Mouse (Mus musculus): ENCODE data around the gene Mrpl16.

Mrpl16 gene

GRCm38 (mm10) chr19:11804423-11804822 is 34.2 kb downstream of the Mrpl16 start:
- DNase-seq (ENCODE audit: low read depth, low spot score), result no peak

GRCm38 (mm10) chr19:11807251-11807650 is 37.1 kb downstream of the Mrpl16 start:
- no peak for DNase-seq (ENCODE audit: low read depth, low spot score)

GRCm38 (mm10) chr19:11807822-11808221 is 37.6 kb downstream of the Mrpl16 start:
- DNase-seq (ENCODE audit: low read depth, low spot score), result no peak

GRCm38 (mm10) chr19:11808452-11808851 is 38.3 kb downstream of the Mrpl16 start:
- no peak for DNase-seq (ENCODE audit: low read depth, low spot score)

- DNase-seq (ENCODE audit: low read depth, low spot score), result no peak
These were observed 40.0 kb downstream of the Mrpl16 start for GRCm38 (mm10) chr19:11810003-11810758.

- DNase-seq (ENCODE audit: low read depth, low spot score), result no peak
These were observed 40.7 kb downstream of the Mrpl16 start for GRCm38 (mm10) chr19:11810856-11811255.

- DNase-seq (ENCODE audit: low read depth, low spot score), result no peak
These were observed 41.6 kb downstream of the Mrpl16 start for GRCm38 (mm10) chr19:11811688-11812365.

GRCm38 (mm10) chr19:11813136-11813535 is 42.9 kb downstream of the Mrpl16 start:
- no peak for DNase-seq (ENCODE audit: low read depth, low spot score)

GRCm38 (mm10) chr19:11813649-11814048 is 43.5 kb downstream of the Mrpl16 start:
- no peak for DNase-seq (ENCODE audit: low read depth, low spot score)

- no peak for DNase-seq (ENCODE audit: low read depth, low spot score)
These were observed 44.6 kb downstream of the Mrpl16 start for GRCm38 (mm10) chr19:11814742-11815333.

- no peak for DNase-seq (ENCODE audit: low read depth, low spot score)
These were observed 46.5 kb downstream of the Mrpl16 start for GRCm38 (mm10) chr19:11816706-11817105.

GRCm38 (mm10) chr19:11817586-11817985 is 47.4 kb downstream of the Mrpl16 start:
- no peak for DNase-seq (ENCODE audit: low read depth, low spot score)

- peak; percentile 24 for DNase-seq (ENCODE audit: low read depth, low spot score)
These were observed 48.3 kb downstream of the Mrpl16 start for GRCm38 (mm10) chr19:11818199-11819142.

GRCm38 (mm10) chr19:11819143-11819700 is 49.0 kb downstream of the Mrpl16 start, which contains the start of gene Stx3:
Gene Stx3, minus strand, starts transcription at chr19:11819403.
- DNase-seq (ENCODE audit: low read depth, low spot score), result no peak

- DNase-seq (ENCODE audit: low read depth, low spot score), result no peak
These were observed 49.6 kb downstream of the Mrpl16 start for GRCm38 (mm10) chr19:11819800-11820199.

- no peak for DNase-seq (ENCODE audit: low read depth, low spot score)
These were observed 50.0 kb downstream of the Mrpl16 start for GRCm38 (mm10) chr19:11820211-11820610.

GRCm38 (mm10) chr19:11823346-11824065 is 53.3 kb downstream of the Mrpl16 start:
- no peak for DNase-seq (ENCODE audit: low read depth, low spot score)
